Mouse (Mus musculus): ENCODE measurements at regions not wholly inside any gene's neighbourhood (a gene's known extent, or its start where the extent isn't known, plus 50 kb on each side); places are given as distances from the start of the nearest gene placed in this dataset.
A peak's percentile ranks its signal among the peaks of the same experiment; 100 is the strongest.

DNA sequence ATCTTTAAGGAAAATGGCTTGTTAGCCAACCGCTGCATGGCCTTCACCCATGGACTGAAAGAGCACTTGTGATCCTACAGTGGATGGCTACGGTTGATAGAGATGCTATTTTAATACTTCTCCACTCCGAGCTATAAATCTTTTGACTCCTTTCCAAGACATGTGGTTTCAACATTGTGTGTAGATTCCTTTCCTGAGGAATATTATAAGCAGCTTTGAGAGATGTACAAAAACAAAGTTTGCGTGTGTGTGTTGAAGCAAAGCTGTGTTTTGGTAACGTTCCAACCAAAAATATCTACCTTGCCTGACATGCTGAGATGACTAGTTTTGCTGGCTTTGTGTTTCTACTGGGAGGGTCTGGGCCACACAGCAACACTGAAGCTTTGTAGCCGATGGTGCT is 83.0 kb downstream of the Zbtb18 start:
- H3K4me2 ChIP-seq (ENCODE audit: low read depth) = no peak overlapping the region
- TF ChIP-seq POLR2A (IDR thresholded peaks at IDR 0.05; ENCODE audit: insufficient read length, low read depth) = no peak
- TF ChIP-seq CEBPB (IDR thresholded peaks at IDR 0.05; ENCODE audit: insufficient read depth, poor library complexity, severe bottlenecking) = no peak
- TF ChIP-seq POLR2AphosphoS2 (IDR thresholded peaks at IDR 0.05; ENCODE audit: insufficient read length, low read depth) = no peak
- TF ChIP-seq MAX (IDR thresholded peaks at IDR 0.05; ENCODE audit: low read depth) = no peak
- TF ChIP-seq TCF3 (IDR thresholded peaks at IDR 0.05; ENCODE audit: insufficient read length, low read depth) = no peak
- TF ChIP-seq TCF12 (IDR thresholded peaks at IDR 0.05; ENCODE audit: insufficient read depth, poor library complexity, severe bottlenecking) = no peak
- no peak for TF ChIP-seq MYOG (IDR thresholded peaks at IDR 0.05; ENCODE audit: control insufficient read depth in 1 of 3, insufficient read depth in 1 of 3, insufficient read length in 2 of 3, low read depth in 2 of 3)
- TF ChIP-seq REST (IDR thresholded peaks at IDR 0.05; ENCODE audit: insufficient read depth, insufficient read length) = no peak

DNA sequence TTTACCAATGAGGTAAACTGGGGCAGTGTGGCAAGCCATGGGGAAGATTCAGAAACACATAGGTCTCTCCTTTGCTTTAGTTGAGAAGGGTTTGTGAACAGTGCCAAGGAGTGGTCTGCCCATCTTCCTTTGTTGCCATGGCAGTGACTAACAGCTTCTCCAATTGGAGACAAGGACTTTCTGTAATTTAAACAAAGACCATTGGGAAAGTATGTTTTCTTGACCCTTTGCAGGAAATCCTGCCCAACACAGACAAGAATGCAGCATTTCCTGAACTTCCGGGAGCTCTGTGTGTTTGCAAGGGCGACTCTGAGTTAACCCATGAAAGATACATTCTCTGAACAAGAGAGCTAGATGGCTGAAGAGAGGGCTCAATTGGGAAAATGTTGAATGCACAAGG is 89.6 kb downstream of the Zbtb18 start:
- Histone ChIP-seq H3K27me3 (ENCODE audit: control insufficient read depth, insufficient read depth, insufficient read length) (no peaks in the 10 kb centered on the region), H3K4me3 (no peak overlapping the region), H3ac (ENCODE audit: control insufficient read depth, insufficient read length) (no peak overlapping the region), H3K4me2 (ENCODE audit: low read depth) (no peak overlapping the region), H3K36me3 (ENCODE audit: control insufficient read depth, insufficient read depth) (no peaks in the 10 kb centered on the region), H3K79me2 (ENCODE audit: control insufficient read depth, insufficient read depth) (no peaks in the 10 kb centered on the region)
- TF ChIP-seq POLR2AphosphoS2 (IDR thresholded peaks at IDR 0.05; ENCODE audit: insufficient read length, low read depth) (no peak), REST (IDR thresholded peaks at IDR 0.05; ENCODE audit: insufficient read depth, insufficient read length) (no peak), TCF12 (IDR thresholded peaks at IDR 0.05; ENCODE audit: insufficient read depth, poor library complexity, severe bottlenecking) (no peak), MYOG (IDR thresholded peaks at IDR 0.05; ENCODE audit: control insufficient read depth in 1 of 3, insufficient read depth in 1 of 3, insufficient read length in 2 of 3, low read depth in 2 of 3) (no peak), POLR2A (IDR thresholded peaks at IDR 0.05; ENCODE audit: insufficient read length, low read depth) (no peak), E2F4 (IDR thresholded peaks at IDR 0.05; ENCODE audit: insufficient read depth) (no peak), SRF (IDR thresholded peaks at IDR 0.05; ENCODE audit: control insufficient read depth, insufficient read length, low read depth) (no peak), MYOD1 (IDR thresholded peaks at IDR 0.05; ENCODE audit: control insufficient read depth in 1 of 3, insufficient read length in 2 of 3, low read depth in 2 of 3) (no peak), USF1 (IDR thresholded peaks at IDR 0.05; ENCODE audit: low read depth) (no peak), TCF3 (IDR thresholded peaks at IDR 0.05; ENCODE audit: insufficient read length, low read depth) (no peak), MAX (IDR thresholded peaks at IDR 0.05; ENCODE audit: low read depth) (no peak)

More for the DNA sequence above, 83.0 kb downstream of the Zbtb18 start:
- Histone ChIP-seq H3K4me3 (no peak overlapping the region), H3ac (ENCODE audit: control insufficient read depth, insufficient read length) (no peak overlapping the region), H3K79me2 (ENCODE audit: control insufficient read depth, insufficient read depth) (no peaks in the 10 kb centered on the region), H3K36me3 (ENCODE audit: control insufficient read depth, insufficient read depth) (no peaks in the 10 kb centered on the region), H3K27me3 (ENCODE audit: control insufficient read depth, insufficient read depth, insufficient read length) (no peaks in the 10 kb centered on the region)

DNA sequence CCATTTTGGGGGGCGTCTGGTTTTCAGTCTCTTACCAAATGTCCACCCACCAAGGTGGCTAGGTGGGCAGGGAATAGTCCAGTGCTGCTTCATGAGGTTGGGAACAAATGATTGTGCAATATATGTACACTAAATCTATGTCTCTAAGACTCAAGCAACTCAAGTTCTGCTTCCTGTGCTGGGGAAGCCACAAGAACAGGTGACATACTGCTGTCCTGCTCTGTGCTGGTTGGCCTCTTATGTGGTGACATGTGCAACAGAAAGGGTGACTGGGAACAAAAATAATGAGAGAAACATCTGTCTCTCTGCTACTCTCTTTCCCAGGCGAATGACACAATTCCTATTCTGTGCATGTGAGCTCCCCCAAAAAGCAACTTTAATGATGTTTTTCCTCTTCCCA is 90.5 kb downstream of the Zbtb18 start:
- no peak overlapping the region for H3K4me2 ChIP-seq (ENCODE audit: low read depth)
- no peak for TF ChIP-seq MYOD1 (IDR thresholded peaks at IDR 0.05; ENCODE audit: control insufficient read depth in 1 of 3, insufficient read length in 2 of 3, low read depth in 2 of 3)
- TF ChIP-seq TCF3 (IDR thresholded peaks at IDR 0.05; ENCODE audit: insufficient read length, low read depth) = no peak
- no peak for TF ChIP-seq POLR2AphosphoS2 (IDR thresholded peaks at IDR 0.05; ENCODE audit: insufficient read length, low read depth)
- 0 out of 2 replicates have a peak, but pooled peaks have one; percentile 21 for TF ChIP-seq CEBPB (IDR thresholded peaks at IDR 0.05; ENCODE audit: insufficient read depth, poor library complexity, severe bottlenecking)
- no peak for TF ChIP-seq E2F4 (IDR thresholded peaks at IDR 0.05; ENCODE audit: insufficient read depth)
- TF ChIP-seq MAX (IDR thresholded peaks at IDR 0.05; ENCODE audit: low read depth) = no peak
- no peak for TF ChIP-seq POLR2A (IDR thresholded peaks at IDR 0.05; ENCODE audit: insufficient read length, low read depth)
- no peak overlapping the region for H3K4me3 ChIP-seq
- H3K36me3 ChIP-seq (ENCODE audit: control insufficient read depth, insufficient read depth) = no peaks in the 10 kb centered on the region
- no peaks in the 10 kb centered on the region for H3K79me2 ChIP-seq (ENCODE audit: control insufficient read depth, insufficient read depth)
- H3ac ChIP-seq (ENCODE audit: control insufficient read depth, insufficient read length) = no peak overlapping the region
- H3K27me3 ChIP-seq (ENCODE audit: control insufficient read depth, insufficient read depth, insufficient read length) = no peaks in the 10 kb centered on the region

DNA sequence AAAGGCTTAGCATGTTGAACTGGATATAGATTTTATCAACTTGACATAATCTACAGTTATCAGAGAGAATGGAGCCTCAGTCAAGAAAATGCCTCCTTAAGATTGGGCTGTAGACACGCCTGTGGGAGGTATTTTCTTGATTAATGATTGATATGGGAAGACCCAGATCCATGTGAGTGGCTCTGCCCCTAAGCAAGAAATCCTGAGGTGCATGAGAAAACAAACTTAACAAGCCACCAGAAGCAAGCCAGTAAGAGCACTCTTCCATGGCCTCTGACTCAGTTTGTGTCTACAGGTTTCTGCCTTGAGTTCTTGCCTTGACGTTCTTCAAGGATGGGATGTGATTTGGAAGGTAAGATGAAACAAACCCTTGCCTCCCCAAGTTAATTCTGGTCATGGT is 91.2 kb downstream of the Zbtb18 start:
- Histone ChIP-seq H3K4me3 (no peak overlapping the region), H3ac (ENCODE audit: control insufficient read depth, insufficient read length) (no peak overlapping the region), H3K79me2 (ENCODE audit: control insufficient read depth, insufficient read depth) (no peaks in the 10 kb centered on the region), H3K36me3 (ENCODE audit: control insufficient read depth, insufficient read depth) (no peaks in the 10 kb centered on the region), H3K27me3 (ENCODE audit: control insufficient read depth, insufficient read depth, insufficient read length) (no peaks in the 10 kb centered on the region), H3K4me2 (ENCODE audit: low read depth) (no peak overlapping the region)
- TF ChIP-seq SRF (IDR thresholded peaks at IDR 0.05; ENCODE audit: control insufficient read depth, insufficient read length, low read depth) (no peak), REST (IDR thresholded peaks at IDR 0.05; ENCODE audit: insufficient read depth, insufficient read length) (no peak), TCF3 (IDR thresholded peaks at IDR 0.05; ENCODE audit: insufficient read length, low read depth) (no peak), MYOD1 (IDR thresholded peaks at IDR 0.05; ENCODE audit: control insufficient read depth in 1 of 3, insufficient read length in 2 of 3, low read depth in 2 of 3) (no peak), TCF12 (IDR thresholded peaks at IDR 0.05; ENCODE audit: insufficient read depth, poor library complexity, severe bottlenecking) (no peak), CEBPB (IDR thresholded peaks at IDR 0.05; ENCODE audit: insufficient read depth, poor library complexity, severe bottlenecking) (no peak), MYOG (IDR thresholded peaks at IDR 0.05; ENCODE audit: control insufficient read depth in 1 of 3, insufficient read depth in 1 of 3, insufficient read length in 2 of 3, low read depth in 2 of 3) (no peak), MAX (IDR thresholded peaks at IDR 0.05; ENCODE audit: low read depth) (no peak)

DNA sequence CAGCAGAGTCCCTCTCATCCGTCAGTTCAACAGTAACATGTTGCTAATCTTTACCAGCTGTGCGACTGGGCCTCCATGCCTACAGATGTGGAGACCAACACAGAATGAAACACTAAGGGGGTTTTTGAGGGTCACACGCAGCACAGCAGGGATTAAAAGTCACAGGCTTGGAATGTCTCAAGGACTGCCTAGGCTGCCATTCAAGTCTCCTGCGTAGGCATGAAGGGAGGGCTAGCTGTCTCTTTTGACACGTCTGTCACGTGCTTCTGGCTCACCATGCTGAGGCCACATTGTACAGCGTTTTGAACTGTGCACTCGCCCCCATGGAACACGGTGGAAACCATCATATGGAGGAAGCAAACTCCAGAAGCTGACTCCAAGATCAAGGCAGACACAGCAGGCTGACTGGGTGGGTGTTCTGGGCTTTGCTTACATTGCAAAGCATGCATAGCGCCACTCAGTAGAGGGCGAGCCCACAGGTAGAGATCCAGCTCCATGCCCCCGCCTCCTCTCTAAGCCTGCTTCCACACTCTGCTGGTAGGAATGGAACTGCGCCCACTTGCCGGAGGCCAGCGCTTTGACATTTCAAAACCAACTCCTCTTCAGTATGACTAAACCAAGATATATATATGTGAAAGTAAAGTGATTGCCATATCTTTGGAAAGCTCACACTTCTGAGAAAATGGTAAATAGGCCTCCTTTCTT is 103.0 kb downstream of the Zbtb18 start:
- Histone ChIP-seq H3K4me3 (no peak overlapping the region), H3K27me3 (ENCODE audit: control insufficient read depth, insufficient read depth, insufficient read length) (no peaks in the 10 kb centered on the region), H3K79me2 (ENCODE audit: control insufficient read depth, insufficient read depth) (no peaks in the 10 kb centered on the region), H3K36me3 (ENCODE audit: control insufficient read depth, insufficient read depth) (no peaks in the 10 kb centered on the region), H3K4me2 (ENCODE audit: low read depth) (no peak overlapping the region), H3ac (ENCODE audit: control insufficient read depth, insufficient read length) (no peak overlapping the region)
- TF ChIP-seq MYOG (IDR thresholded peaks at IDR 0.05; ENCODE audit: control insufficient read depth in 1 of 3, insufficient read depth in 1 of 3, insufficient read length in 2 of 3, low read depth in 2 of 3) (no peak), CEBPB (IDR thresholded peaks at IDR 0.05; ENCODE audit: insufficient read depth, poor library complexity, severe bottlenecking) (no peak), USF1 (IDR thresholded peaks at IDR 0.05; ENCODE audit: low read depth) (no peak), E2F4 (IDR thresholded peaks at IDR 0.05; ENCODE audit: insufficient read depth) (no peak), TCF3 (IDR thresholded peaks at IDR 0.05; ENCODE audit: insufficient read length, low read depth) (no peak), MYOD1 (IDR thresholded peaks at IDR 0.05; ENCODE audit: control insufficient read depth in 1 of 3, insufficient read length in 2 of 3, low read depth in 2 of 3) (no peak), POLR2A (IDR thresholded peaks at IDR 0.05; ENCODE audit: insufficient read length, low read depth) (no peak), POLR2AphosphoS2 (IDR thresholded peaks at IDR 0.05; ENCODE audit: insufficient read length, low read depth) (no peak), SRF (IDR thresholded peaks at IDR 0.05; ENCODE audit: control insufficient read depth, insufficient read length, low read depth) (no peak), MAX (IDR thresholded peaks at IDR 0.05; ENCODE audit: low read depth) (no peak), TCF12 (IDR thresholded peaks at IDR 0.05; ENCODE audit: insufficient read depth, poor library complexity, severe bottlenecking) (no peak), REST (IDR thresholded peaks at IDR 0.05; ENCODE audit: insufficient read depth, insufficient read length) (no peak)
